Mouse (Mus musculus): ENCODE measurements around the gene Napsa. TPM values are rescaled to one million over a fixed set of nuclear protein-coding genes. Genes with fewer than 3 reads are reported as not detected.
A peak's percentile ranks its signal among the peaks of the same experiment; 100 is the strongest.

Gene Napsa
- polyA plus RNA-seq, 1 experiment from 2014 or later, result 83.8 TPM

DNA sequence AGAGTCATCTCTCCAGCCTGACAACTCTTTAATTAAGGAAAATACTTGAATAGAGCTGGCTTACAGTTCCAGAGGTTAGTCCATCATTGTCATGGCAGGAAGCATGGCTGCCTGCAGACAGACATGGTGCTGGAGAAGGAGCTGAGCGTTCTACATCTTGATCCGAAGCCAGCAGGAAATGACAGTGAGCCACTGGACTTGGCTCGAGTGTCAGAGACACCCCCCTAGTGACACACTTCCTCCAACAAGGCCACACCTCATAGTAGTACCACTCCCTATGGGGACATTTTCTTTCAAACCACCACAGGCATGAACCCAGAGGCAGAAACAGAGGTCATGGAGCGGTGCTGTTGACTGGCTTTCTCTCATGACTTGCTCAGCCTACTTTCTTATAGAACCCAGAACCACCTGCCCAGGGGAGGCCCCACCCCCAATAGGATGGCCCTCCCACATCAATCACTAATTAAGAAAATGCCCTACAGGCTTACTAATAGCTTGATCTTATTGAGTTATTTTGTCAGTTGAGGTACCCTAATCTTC is 12.2 kb downstream of the Napsa start:
- no peak for ATAC-seq (ENCODE audit: low FRiP score, low TSS enrichment)
- H3K4me3 ChIP-seq (ENCODE audit: low read length), result no peak overlapping the region
- WGBS, result 75% methylated on average over 4 of the region's 4 CpGs
- H3K9ac ChIP-seq (replicated peaks; ENCODE audit: low read length), result no peak overlapping the region
- no peaks in the 10 kb centered on the region for H3K36me3 ChIP-seq (ENCODE audit: insufficient read depth, low read length)
- peaks cover 55% of the 10 kb centered on the region for H3K27me3 ChIP-seq (ENCODE audit: insufficient read depth, low read length)
- no peak overlapping the region for H3K4me2 ChIP-seq (replicated peaks; ENCODE audit: low read depth, low read length)
- H3K27ac ChIP-seq (ENCODE audit: low read length), result no peak overlapping the region
- H3K4me1 ChIP-seq (ENCODE audit: insufficient read depth, low read length), result peaks cover 14% of the 10 kb centered on the region
- H3K9me3 ChIP-seq (ENCODE audit: low read length), result no peaks in the 10 kb centered on the region

DNA sequence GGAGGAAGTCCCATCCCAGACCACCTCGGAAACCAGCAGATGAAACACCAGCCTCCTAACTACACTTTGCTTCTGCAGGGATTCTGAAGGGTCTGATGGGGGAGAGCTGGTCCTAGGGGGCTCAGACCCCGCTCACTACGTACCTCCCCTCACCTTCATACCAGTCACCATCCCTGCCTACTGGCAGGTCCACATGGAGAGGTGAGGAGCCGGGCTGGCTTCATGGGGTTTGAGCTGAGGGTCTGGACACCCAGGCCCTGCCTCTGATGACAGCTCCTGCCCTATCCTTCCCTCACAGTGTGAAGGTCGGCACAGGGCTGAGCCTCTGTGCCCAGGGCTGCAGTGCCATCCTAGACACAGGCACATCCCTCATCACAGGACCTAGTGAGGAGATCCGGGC is 12.7 kb downstream of the Napsa start:
- H3K27me3 ChIP-seq (ENCODE audit: insufficient read depth, low read length), result peaks cover 61% of the 10 kb centered on the region
- 83% methylated on average over 6 of the region's 6 CpGs for WGBS
- H3K9me3 ChIP-seq (ENCODE audit: low read length), result no peaks in the 10 kb centered on the region
- H3K4me2 ChIP-seq (replicated peaks; ENCODE audit: low read depth, low read length), result no peak overlapping the region
- H3K4me1 ChIP-seq (ENCODE audit: insufficient read depth, low read length), result peaks cover 20% of the 10 kb centered on the region
- H3K36me3 ChIP-seq (ENCODE audit: insufficient read depth, low read length), result no peaks in the 10 kb centered on the region
- H3K4me3 ChIP-seq (ENCODE audit: low read length), result no peak overlapping the region
- ATAC-seq (ENCODE audit: low FRiP score, low TSS enrichment), result no peak
- H3K9ac ChIP-seq (replicated peaks; ENCODE audit: low read length), result no peak overlapping the region
- H3K27ac ChIP-seq (ENCODE audit: low read length), result no peak overlapping the region

DNA sequence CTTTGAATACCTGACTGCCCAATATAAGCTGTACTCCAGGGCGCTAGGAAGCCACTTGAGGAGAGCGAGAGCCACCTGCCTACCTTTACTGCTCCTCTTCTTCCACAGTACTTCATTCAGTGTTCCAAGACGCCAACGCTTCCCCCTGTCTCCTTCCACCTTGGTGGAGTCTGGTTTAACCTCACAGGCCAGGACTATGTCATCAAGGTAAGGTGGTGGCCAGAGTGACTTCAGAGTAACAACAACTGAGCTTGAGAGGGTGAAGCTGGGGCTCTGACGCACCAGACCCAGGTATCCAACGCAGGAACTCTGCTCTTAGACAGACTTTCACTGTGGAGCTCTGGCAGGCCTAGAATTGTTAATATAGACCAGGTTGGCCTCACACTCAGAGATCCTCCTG is 13.4 kb downstream of the Napsa start:
- Histone ChIP-seq H3K4me2 (replicated peaks; ENCODE audit: low read depth, low read length) (no peak overlapping the region), H3K9ac (replicated peaks; ENCODE audit: low read length) (no peak overlapping the region), H3K27ac (ENCODE audit: low read length) (no peak overlapping the region), H3K9me3 (ENCODE audit: low read length) (no peaks in the 10 kb centered on the region), H3K4me3 (ENCODE audit: low read length) (no peak overlapping the region), H3K27me3 (ENCODE audit: insufficient read depth, low read length) (peaks cover 68% of the 10 kb centered on the region), H3K36me3 (ENCODE audit: insufficient read depth, low read length) (no peaks in the 10 kb centered on the region), H3K4me1 (ENCODE audit: insufficient read depth, low read length) (peaks cover 25% of the 10 kb centered on the region)
- 96% methylated on average over 6 of the region's 6 CpGs for WGBS
- no peak for ATAC-seq (ENCODE audit: low FRiP score, low TSS enrichment)

DNA sequence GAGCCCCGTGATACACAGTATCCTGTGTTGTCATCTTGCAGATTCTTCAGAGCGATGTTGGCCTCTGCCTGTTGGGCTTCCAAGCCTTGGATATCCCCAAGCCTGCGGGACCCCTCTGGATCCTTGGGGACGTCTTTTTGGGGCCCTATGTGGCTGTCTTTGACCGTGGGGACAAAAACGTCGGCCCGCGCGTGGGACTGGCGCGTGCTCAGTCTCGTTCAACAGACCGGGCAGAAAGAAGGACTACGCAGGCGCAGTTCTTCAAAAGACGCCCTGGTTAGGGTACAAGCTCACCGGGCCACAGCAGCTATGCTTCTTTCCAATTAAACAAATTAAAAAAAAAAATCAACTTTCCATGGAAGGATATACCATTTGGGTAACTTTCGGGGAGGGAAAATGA is 14.3 kb downstream of the Napsa start:
- Histone ChIP-seq H3K36me3 (ENCODE audit: insufficient read depth, low read length) (no peaks in the 10 kb centered on the region), H3K4me2 (replicated peaks; ENCODE audit: low read depth, low read length) (peak overlapping the region; percentile 44), H3K27ac (ENCODE audit: low read length) (no peak overlapping the region), H3K9ac (replicated peaks; ENCODE audit: low read length) (no peak overlapping the region), H3K4me3 (ENCODE audit: low read length) (peak overlapping the region; percentile 38), H3K4me1 (ENCODE audit: insufficient read depth, low read length) (peaks cover 30% of the 10 kb centered on the region), H3K9me3 (ENCODE audit: low read length) (no peaks in the 10 kb centered on the region), H3K27me3 (ENCODE audit: insufficient read depth, low read length) (peaks cover 76% of the 10 kb centered on the region)
- no peak for ATAC-seq (ENCODE audit: low FRiP score, low TSS enrichment)
- 9% methylated on average over 19 of the region's 19 CpGs for WGBS

DNA sequence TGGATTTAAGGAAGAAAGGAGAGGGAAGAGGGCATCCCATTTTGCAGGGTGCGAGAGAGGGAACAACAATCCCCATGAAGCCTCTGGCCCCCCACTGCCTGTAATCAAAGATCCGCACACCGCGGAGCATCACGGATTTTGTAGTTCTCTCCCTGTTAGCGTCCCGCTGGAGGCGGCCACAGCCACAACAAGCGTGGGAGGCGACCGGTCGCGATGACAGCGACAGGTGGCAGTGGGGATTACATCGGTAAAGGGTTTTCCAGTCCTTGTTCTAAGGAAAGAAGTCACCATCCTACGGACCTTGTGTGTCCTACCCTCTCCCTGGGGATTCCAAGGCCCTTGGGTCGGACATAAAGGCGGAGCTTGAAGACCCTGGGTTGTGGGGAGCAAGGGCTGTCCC is 14.8 kb downstream of the Napsa start:
- Histone ChIP-seq H3K4me2 (replicated peaks; ENCODE audit: low read depth, low read length) (peak overlapping the region; percentile 44), H3K36me3 (ENCODE audit: insufficient read depth, low read length) (no peaks in the 10 kb centered on the region), H3K4me1 (ENCODE audit: insufficient read depth, low read length) (peaks cover 30% of the 10 kb centered on the region), H3K9ac (replicated peaks; ENCODE audit: low read length) (no peak overlapping the region), H3K9me3 (ENCODE audit: low read length) (no peaks in the 10 kb centered on the region), H3K4me3 (ENCODE audit: low read length) (peak overlapping the region; percentile 38), H3K27ac (ENCODE audit: low read length) (no peak overlapping the region), H3K27me3 (ENCODE audit: insufficient read depth, low read length) (peaks cover 77% of the 10 kb centered on the region)
- WGBS, result under 1% methylated on average over 18 of the region's 18 CpGs
- ATAC-seq (ENCODE audit: low FRiP score, low TSS enrichment), result no peak

DNA sequence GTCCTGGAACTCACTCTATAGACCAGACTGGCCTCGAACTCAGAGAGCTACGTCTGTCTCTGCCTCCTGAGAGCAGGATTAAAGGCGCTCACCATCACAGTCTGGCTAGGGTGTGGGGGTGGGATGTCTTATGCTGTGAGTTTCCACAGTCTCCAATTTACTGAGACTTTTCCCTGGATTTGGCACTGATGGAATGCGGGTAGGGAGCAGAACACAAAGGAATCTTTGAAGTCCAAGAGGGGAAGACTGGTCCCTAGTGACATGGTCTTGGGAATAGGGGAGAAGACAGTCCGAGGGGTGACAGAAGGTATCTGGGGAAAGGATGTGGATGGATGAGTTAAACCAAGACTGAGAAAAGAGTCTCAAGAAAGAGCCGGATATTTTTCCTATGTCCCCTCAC is 15.5 kb downstream of the Napsa start:
- no peak overlapping the region; the same call in 1 of the 2 replicates for H3K4me3 ChIP-seq (ENCODE audit: low read length)
- 42% methylated on average over 6 of the region's 6 CpGs for WGBS

DNA sequence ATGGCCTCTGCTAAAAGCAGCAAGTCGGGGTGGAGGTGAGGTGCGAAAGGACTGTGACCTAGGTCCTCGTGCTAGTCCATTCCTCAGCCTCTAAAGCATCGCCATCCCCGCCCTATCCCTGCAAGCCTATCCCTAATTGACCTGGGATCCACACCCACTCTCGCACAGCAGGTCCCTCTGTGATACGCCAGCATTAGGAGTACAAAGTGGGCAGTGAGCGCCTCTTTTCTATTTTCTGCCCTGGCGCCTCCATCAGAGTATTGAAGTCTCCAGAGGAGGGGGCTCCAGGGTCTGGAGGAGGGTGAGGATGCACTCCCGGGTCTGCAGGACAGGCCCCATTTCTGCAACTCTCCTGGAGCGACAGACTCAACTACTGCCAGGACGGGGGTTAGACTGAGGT is 16.2 kb downstream of the Napsa start:
- Histone ChIP-seq H3K27me3 (ENCODE audit: insufficient read depth, low read length) (peaks cover 86% of the 10 kb centered on the region), H3K9me3 (ENCODE audit: low read length) (no peaks in the 10 kb centered on the region), H3K4me3 (ENCODE audit: low read length) (peak overlapping the region; percentile 45; the same call in 1 of the 2 replicates), H3K9ac (replicated peaks; ENCODE audit: low read length) (no peak overlapping the region), H3K36me3 (ENCODE audit: insufficient read depth, low read length) (no peaks in the 10 kb centered on the region), H3K27ac (ENCODE audit: low read length) (no peak overlapping the region), H3K4me1 (ENCODE audit: insufficient read depth, low read length) (peaks cover 30% of the 10 kb centered on the region), H3K4me2 (replicated peaks; ENCODE audit: low read depth, low read length) (peak overlapping the region; percentile 99)
- ATAC-seq (ENCODE audit: low FRiP score, low TSS enrichment), result no peak
- 4% methylated on average over 12 of the region's 12 CpGs for WGBS

More for the DNA sequence above, 15.5 kb downstream of the Napsa start:
- peaks cover 30% of the 10 kb centered on the region for H3K4me1 ChIP-seq (ENCODE audit: insufficient read depth, low read length)
- ATAC-seq (ENCODE audit: low FRiP score, low TSS enrichment), result no peak
- no peak overlapping the region for H3K4me2 ChIP-seq (replicated peaks; ENCODE audit: low read depth, low read length)
- no peak overlapping the region for H3K27ac ChIP-seq (ENCODE audit: low read length)
- H3K36me3 ChIP-seq (ENCODE audit: insufficient read depth, low read length), result no peaks in the 10 kb centered on the region
- no peaks in the 10 kb centered on the region for H3K9me3 ChIP-seq (ENCODE audit: low read length)
- H3K27me3 ChIP-seq (ENCODE audit: insufficient read depth, low read length), result peaks cover 83% of the 10 kb centered on the region
- H3K9ac ChIP-seq (replicated peaks; ENCODE audit: low read length), result no peak overlapping the region

DNA sequence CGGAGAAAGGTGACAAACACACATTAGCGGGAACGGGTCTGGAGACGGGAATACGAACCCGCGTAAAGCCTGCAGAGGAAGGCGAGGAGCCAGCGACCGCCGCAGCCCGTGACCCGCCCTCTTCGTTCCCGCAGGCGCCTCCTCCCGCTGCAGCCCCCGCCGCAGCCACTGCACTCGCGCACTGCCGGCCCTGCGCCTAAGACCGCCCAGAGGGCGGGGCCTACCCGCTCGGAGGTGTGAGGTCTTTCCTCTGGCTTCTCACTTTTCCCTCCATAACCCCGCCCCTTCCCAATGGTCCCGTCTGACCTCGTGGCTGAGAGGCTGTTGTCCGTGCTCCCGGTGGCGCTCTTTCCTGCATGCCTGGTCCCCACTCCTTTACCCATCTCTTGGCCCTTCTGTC is 17.0 kb downstream of the Napsa start:
- Histone ChIP-seq H3K4me3 (ENCODE audit: low read length) (peak overlapping the region; percentile 45), H3K9ac (replicated peaks; ENCODE audit: low read length) (peak overlapping the region; percentile 38), H3K9me3 (ENCODE audit: low read length) (no peaks in the 10 kb centered on the region), H3K27ac (ENCODE audit: low read length) (no peak overlapping the region), H3K4me2 (replicated peaks; ENCODE audit: low read depth, low read length) (peak overlapping the region; percentile 99), H3K27me3 (ENCODE audit: insufficient read depth, low read length) (peaks cover 90% of the 10 kb centered on the region), H3K36me3 (ENCODE audit: insufficient read depth, low read length) (no peaks in the 10 kb centered on the region), H3K4me1 (ENCODE audit: insufficient read depth, low read length) (peaks cover 32% of the 10 kb centered on the region)
- peak; percentile 28; the same call in 1 of the 2 replicates for ATAC-seq (ENCODE audit: low FRiP score, low TSS enrichment)
- WGBS, result under 1% methylated on average over 33 of the region's 33 CpGs

DNA sequence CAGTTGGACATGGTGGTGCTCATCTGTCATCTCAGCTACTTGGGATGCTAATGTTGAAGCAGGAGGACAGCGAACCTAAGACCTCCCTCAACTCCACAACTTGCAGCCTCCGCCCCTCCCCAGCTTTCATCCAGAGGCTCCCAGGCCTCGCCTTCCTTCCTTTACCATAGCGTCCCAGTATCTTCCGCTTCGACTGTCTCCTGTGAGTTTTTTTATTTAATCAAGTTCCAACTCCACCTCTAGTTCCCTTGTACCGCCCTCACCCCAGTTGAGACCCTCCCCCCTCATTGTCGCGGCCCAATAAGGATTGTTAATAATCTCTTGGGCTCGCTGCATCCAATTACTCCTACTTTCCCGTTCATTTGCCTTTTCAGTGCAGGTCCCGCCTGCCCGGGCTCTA is 17.8 kb downstream of the Napsa start:
- WGBS, result 2% methylated on average over 13 of the region's 13 CpGs
- Histone ChIP-seq H3K4me2 (replicated peaks; ENCODE audit: low read depth, low read length) (peak overlapping the region; percentile 99), H3K4me3 (ENCODE audit: low read length) (peak overlapping the region; percentile 57), H3K27ac (ENCODE audit: low read length) (no peak overlapping the region), H3K4me1 (ENCODE audit: insufficient read depth, low read length) (peaks cover 32% of the 10 kb centered on the region), H3K36me3 (ENCODE audit: insufficient read depth, low read length) (no peaks in the 10 kb centered on the region), H3K9ac (replicated peaks; ENCODE audit: low read length) (no peak overlapping the region), H3K27me3 (ENCODE audit: insufficient read depth, low read length) (peaks cover 92% of the 10 kb centered on the region), H3K9me3 (ENCODE audit: low read length) (no peaks in the 10 kb centered on the region)
- ATAC-seq (ENCODE audit: low FRiP score, low TSS enrichment), result no peak

DNA sequence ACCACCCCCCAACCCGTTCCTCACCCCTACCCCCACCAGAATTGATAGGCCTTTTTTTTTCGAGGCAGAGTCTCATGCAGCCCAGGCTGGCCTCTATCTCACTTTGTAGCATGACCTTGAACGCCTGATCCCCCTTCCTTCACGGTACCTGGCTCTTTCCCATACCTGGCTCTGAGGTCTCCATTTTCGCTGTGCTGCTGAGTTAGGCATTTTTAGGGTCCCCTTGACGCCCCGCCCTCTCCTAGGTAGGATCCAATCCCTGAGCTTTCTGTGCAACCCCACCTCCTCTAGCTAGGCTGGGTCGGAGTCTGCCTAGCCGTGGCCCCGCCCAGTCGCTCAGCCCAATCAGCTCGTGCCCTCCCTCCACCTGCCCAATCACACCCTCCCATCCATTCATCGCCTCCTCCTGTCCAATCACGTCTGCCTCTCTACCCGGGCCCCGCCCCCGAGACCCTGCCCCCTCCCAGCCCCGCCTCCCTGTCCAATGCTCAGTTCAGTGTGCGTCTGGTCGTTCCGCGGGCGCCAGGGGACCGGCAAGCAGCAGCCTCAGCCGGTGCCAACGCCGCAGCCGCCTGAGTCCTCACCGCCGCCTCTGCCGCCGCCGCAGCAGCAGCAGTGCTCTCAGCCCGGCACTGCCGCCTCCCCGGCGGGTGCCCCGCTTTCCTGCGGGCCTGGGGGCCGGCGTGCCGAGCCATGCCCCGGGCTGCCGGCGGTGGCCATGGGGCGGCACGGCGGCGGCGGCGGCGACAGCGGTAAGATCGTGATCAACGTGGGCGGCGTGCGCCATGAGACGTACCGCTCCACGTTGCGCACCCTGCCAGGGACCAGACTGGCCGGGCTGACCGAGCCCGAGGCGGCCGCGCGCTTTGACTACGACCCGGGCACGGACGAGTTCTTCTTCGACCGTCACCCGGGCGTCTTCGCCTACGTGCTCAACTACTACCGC is 18.5 kb downstream of the Napsa start, which contains the start of gene Kcnc3:
Kcnc3 (plus strand) TSS at position 263 of the 946 bp plus-strand sequence.
- WGBS, result under 1% methylated on average over 73 of the region's 80 CpGs
- no peak within 1 kb of the TSS for H3K27ac ChIP-seq (ENCODE audit: low read length)
- ATAC-seq (ENCODE audit: low FRiP score, low TSS enrichment), result peak; percentile 93
- peak within 1 kb of the TSS; percentile 60 for H3K9ac ChIP-seq (replicated peaks; ENCODE audit: low read length)
- peak within 1 kb of the TSS; percentile 99 for H3K4me2 ChIP-seq (replicated peaks; ENCODE audit: low read depth, low read length)
- peak within 1 kb of the TSS; percentile 57 for H3K4me3 ChIP-seq (ENCODE audit: low read length)
- peaks cover 84% of the 10 kb centered on the region for H3K27me3 ChIP-seq (ENCODE audit: insufficient read depth, low read length)
- H3K9me3 ChIP-seq (ENCODE audit: low read length), result no peaks in the 10 kb centered on the region
- H3K36me3 ChIP-seq (ENCODE audit: insufficient read depth, low read length), result no peaks in the 10 kb centered on the region
- peaks cover 32% of the 10 kb centered on the region for H3K4me1 ChIP-seq (ENCODE audit: insufficient read depth, low read length)
